Mouse (Mus musculus) gastrocnemius, postnatal 4 days (tissue): ENCODE data around the gene Cacul1. TPM values are rescaled to one million over a fixed set of nuclear protein-coding genes. Genes with fewer than 3 reads are reported as not detected.

Experiments used
- DNase-seq, 2 experiments: peaks; one replicate each; pipeline ENCODE4 v3.0.0; 2021 to 2022; ENCODE audit warnings: low spot score in 2 of 2, mixed read lengths in 2 of 2
- microRNA-seq: library from miRNA; unstranded; fragments of <30 nt; microRNA quantifications from one replicate; pipeline ENCODE4 v1.2.0, GENCODE M21; 2021
- total RNA-seq, 2 experiments: library from RNA; stranded (reverse); gene quantifications; 2 replicates each; pipeline ENCODE4 v1.2.3; 2021

The Cacul1 gene
- total RNA-seq, 2 experiments from 2014 or later, result 35.0 to 36.8 TPM

GRCm38 (mm10) chr19:60543302-60543701 is 37.5 kb downstream of the Cacul1 start:
- DNase-seq, result no peak

DNA sequence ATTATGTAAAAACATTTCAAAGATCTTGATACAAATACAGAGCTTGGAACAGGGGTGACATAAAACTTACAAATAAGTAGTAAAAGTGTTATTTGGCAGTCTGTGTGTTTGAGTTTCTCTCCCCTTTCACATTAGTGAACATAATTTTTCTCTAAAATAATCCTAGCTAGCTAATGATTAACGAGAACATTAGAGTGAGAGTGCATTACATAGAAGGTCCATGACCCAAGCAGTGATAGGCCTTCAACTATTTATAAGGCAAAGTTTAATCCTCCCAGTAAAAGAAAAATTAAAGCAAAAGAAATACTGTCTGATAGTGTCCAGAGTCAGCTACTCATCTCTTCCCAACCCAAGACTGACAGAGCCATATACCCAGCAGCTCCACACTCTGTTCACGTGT is 48.9 kb downstream of the Cacul1 start:
- DNase-seq, result no peak

- DNase-seq, result no peak
Observed at GRCm38 (mm10) chr19:60530171-60530570, 50.7 kb downstream of the Cacul1 start.

DNA sequence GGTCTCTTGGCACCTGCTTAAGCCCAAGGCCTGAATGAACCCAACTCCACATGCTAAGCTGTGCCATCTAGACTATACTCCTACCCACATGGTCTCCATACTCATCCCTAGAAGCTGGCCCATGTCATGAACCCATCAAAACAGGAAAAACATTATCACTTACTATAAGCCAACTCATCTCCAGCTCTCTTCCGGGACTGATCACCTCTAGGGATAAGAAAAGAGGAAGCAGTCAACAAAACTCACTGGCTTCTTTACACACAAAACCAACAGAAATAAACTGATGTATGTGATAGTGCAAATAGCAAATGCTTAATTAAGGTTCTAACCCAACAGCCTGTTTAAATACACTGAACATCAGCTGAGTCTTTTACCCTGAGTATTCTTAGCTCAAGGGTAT is 51.5 kb downstream of the Cacul1 start:
- DNase-seq, result no peak

GRCm38 (mm10) chr19:60528602-60529001 is 52.2 kb downstream of the Cacul1 start:
- DNase-seq, result no peak

GRCm38 (mm10) chr19:60526876-60527275 is 53.9 kb downstream of the Cacul1 start:
- no peak for DNase-seq

DNA sequence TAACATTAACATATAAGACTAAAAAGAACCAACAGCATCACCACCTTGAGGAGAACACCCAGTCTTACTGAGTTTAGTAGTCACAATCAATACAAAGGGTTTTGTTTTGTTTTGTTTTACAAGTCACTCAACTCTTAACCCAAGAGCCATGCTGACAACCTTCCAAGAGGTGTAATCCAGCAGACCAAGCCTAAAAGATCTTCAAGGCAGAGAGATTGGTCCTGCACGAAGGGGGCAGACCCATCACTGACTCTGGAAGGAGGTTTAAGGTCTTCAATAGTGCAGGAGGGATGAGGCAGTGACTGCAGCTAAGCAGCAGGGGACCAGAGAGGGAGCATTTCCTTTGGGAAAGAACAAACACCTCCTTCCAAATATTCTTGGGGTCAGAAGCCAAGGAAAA is 55.7 kb downstream of the Cacul1 start:
- no peak for DNase-seq

- DNase-seq, result no peak
Observed at GRCm38 (mm10) chr19:60524678-60525077, 56.1 kb downstream of the Cacul1 start.

- DNase-seq, result no peak
Observed at GRCm38 (mm10) chr19:60520131-60520530, 60.7 kb downstream of the Cacul1 start.

DNA sequence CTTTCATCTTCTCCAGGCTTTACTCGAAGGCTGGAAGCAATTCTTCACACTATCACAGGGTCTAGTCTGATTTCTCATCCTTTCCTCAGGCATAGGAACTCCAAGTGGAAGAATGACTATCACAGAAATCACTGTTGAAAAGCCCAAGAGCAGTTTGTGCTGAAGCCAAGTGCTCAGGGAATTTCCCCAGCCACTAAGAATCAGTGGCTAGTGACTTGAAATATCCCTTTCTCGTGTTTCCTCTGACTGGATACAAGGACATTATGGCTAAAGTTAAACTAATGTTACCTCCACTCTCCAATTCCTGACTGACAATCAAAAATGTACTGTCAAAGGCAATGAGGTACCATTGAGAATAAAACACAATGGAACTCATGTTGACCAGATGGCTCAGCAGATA is 65.8 kb downstream of the Cacul1 start:
- no peak for DNase-seq

DNA sequence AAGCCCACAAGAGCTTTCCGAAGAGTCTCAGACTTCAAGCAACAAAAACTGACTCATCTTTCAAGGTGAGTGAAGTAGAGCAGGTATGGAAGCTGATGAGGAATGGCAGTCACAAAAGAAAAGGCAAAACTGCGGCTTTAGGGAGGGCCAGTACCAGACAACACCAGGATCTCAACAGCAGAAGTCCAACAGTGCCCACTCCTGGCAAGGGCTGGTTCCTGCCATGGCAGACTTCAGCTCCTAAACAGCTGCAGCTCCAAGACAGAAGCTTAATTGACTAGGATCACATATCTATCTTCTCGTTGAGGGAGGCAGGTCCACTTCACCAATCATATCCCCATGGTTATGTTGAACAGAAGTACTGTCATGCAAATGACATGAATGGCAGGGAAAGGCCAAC is 67.4 kb downstream of the Cacul1 start:
- no peak for DNase-seq

DNA sequence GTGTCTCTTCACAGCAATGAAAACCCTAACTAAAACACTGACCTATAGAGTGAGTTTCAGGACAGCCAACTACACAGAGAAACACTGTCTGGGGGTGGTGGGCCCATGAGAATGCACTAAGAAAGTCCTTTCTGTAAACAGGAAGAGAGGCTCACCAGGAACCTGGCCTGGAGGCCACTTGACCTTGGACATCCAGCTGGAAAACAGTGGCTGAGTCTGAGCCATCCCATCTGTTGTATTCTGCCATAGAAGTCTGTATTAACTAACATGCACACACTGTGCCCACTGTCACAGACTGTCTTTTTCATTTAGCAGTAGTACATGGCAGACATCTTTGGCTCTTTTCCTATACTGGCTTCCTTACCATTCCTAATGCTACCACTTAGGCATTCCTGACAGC is 80.6 kb downstream of the Cacul1 start:
- no peak for DNase-seq

- DNase-seq, result no peak
Observed at GRCm38 (mm10) chr19:60497171-60497570, 83.7 kb downstream of the Cacul1 start.

GRCm38 (mm10) chr19:60495772-60496171 is 85.1 kb downstream of the Cacul1 start:
- no peak for DNase-seq

DNA sequence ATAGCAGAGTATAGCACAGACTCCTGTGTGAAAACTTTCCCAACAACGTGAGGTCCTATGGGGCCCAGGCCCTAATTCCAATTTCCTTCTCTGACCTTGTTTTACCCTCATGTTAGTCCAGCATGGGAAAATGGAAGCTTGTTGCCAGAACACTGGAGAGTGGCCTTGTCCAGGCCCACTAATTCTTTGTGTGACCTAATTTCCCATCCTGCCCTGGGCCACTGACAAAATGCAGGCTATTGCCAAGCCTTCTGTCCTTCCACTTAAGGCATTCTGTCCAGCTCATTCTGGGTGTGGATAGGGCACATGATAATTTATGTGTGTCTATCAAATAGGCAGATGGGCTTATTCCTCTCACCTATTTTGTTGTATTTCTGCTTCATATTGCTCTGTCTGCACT is 91.3 kb downstream of the Cacul1 start:
- no peak for DNase-seq

- no peak for DNase-seq
Observed at GRCm38 (mm10) chr19:60485261-60485660, 95.6 kb downstream of the Cacul1 start.

GRCm38 (mm10) chr19:60478859-60479258 is 102.0 kb downstream of the Cacul1 start:
- DNase-seq, result no peak

GRCm38 (mm10) chr19:60477788-60478187 is 103.0 kb downstream of the Cacul1 start:
- DNase-seq, result no peak

Small RNA genes lying within 50 kb of the gene (microRNA-seq; reads per million reads assigned to microRNA genes)
- not detected for gene Gm25238

Other genes starting within 250 kb of the Cacul1 start
- gene Prlhr, start 112.7 kb downstream of the Cacul1 start, total RNA-seq, result not detected
- gene Nanos1, start 175.0 kb upstream of the Cacul1 start, total RNA-seq, result under 1 TPM; 0.70 to 0.76 TPM
- gene Eif3a, start 209.6 kb upstream of the Cacul1 start, total RNA-seq, result 100 to 1,000 TPM; 123 to 135 TPM
- 10 to 100 TPM; 23.4 to 24.1 TPM for gene Fam45a, start 230.6 kb upstream of the Cacul1 start, total RNA-seq